Mouse (Mus musculus) hindbrain, embryonic 11.5 days (tissue): ENCODE results near the gene Trub2. TPM values are rescaled to one million over a fixed set of nuclear protein-coding genes. Genes with fewer than 3 reads are reported as not detected.
A peak's percentile ranks its signal among the peaks of the same experiment; 100 is the strongest.

Source experiments
- ATAC-seq: fragments of 200-750 bp; cut with Nextera tagmentation; 2 replicates; pipeline ENCODE4 v1.8.0; 2017; ENCODE audit warnings: mild to moderate bottlenecking, moderate TSS enrichment, moderate library complexity; ENCODE audit not compliant: low FRiP score
- DNase-seq: peaks from one replicate; pipeline ENCODE4 v3.0.0-alpha.2; 2015; ENCODE audit warnings: low spot score
- H3K27ac ChIP-seq: fragments of 300-500 bp; sonication (generic); 2 replicates; pipeline ENCODE4 v1.5.1; 2014; ENCODE audit warnings: mild to moderate bottlenecking, low read depth, low read length
- H3K27me3 ChIP-seq: fragments of 300-500 bp; sonication (generic); 2 replicates; pipeline ENCODE4 v1.6.1; 2014; ENCODE audit warnings: mild to moderate bottlenecking, low read length, moderate library complexity, mixed read lengths; ENCODE audit not compliant: control insufficient read depth, insufficient read depth
- H3K36me3 ChIP-seq: fragments of 300-500 bp; sonication (generic); 2 replicates; pipeline ENCODE4 v1.6.1; 2014; ENCODE audit warnings: mild to moderate bottlenecking, low read length, moderate library complexity, mixed read lengths; ENCODE audit not compliant: control insufficient read depth, insufficient read depth
- H3K4me1 ChIP-seq: fragments of 300-500 bp; sonication (generic); replicated peaks from 2 replicates; pipeline ENCODE4 v1.6.1; 2014; ENCODE audit warnings: low read length, mixed read lengths; ENCODE audit not compliant: control insufficient read depth, insufficient read depth
- H3K4me2 ChIP-seq: fragments of 300-500 bp; sonication (generic); replicated peaks from 2 replicates; pipeline ENCODE4 v1.6.1; 2014; ENCODE audit warnings: mild to moderate bottlenecking, low read depth, low read length
- H3K4me3 ChIP-seq: fragments of 300-500 bp; sonication (generic); 2 replicates; pipeline ENCODE4 v1.5.1; 2014; ENCODE audit warnings: low read depth, low read length
- H3K9ac ChIP-seq: fragments of 300-500 bp; sonication (generic); 2 replicates; pipeline ENCODE4 v1.6.1; 2014; ENCODE audit warnings: low read depth, low read length
- H3K9me3 ChIP-seq: fragments of 300-500 bp; sonication (generic); 2 replicates; pipeline ENCODE4 v1.6.1; 2016; ENCODE audit warnings: low read length; ENCODE audit not compliant: control insufficient read depth
- WGBS: fragments of 180-500 bp; shearing (Covaris S2); extraction: QIAGEN DNeasy Blood & Tissue Kit; methylation state at CpG from one replicate; pipeline ENCODE4 v1.1.7; 2014; 5-methylcytosine and 5-hydroxymethylcytosine counted together
- polyA plus RNA-seq: library from polyadenylated mRNA; unstranded; fragments of >200 nt; fragmentation: Nextera tagmentation; extraction: Ambion mirVana; gene quantifications from 2 replicates; pipeline ENCODE4 v1.2.1, GENCODE M21; 2014

Trub2 gene
- polyA plus RNA-seq, 1 experiment from 2014 or later, result 30.2 TPM

GRCm38 (mm10) chr2:29819363-29819762, 31.1 kb upstream of the Trub2 start:
- Histone ChIP-seq H3K4me1 (peaks cover 14% of the 10 kb centered on the region; the same call in 1 of the 2 replicates), H3K27ac (peak overlapping the region; percentile 98), H3K27me3 (no peaks in the 10 kb centered on the region), H3K9ac (peak overlapping the region; percentile 60), H3K9me3 (no peaks in the 10 kb centered on the region), H3K4me3 (no peak overlapping the region), H3K4me2 (0 out of 2 replicates have a peak overlapping the region, but pooled peaks have one; percentile 52), H3K36me3 (peaks cover 2% of the 10 kb centered on the region; the same call in 1 of the 2 replicates)
- WGBS, result 6% methylated on average over 2 of the region's 2 CpGs
- ATAC-seq (no peak), DNase-seq (peak; percentile 31)

- ATAC-seq, result peak; percentile 41; the same call in 1 of the 2 replicates
Observed at GRCm38 (mm10) chr2:29817426-29818232, 29.3 kb upstream of the Trub2 start.

DNA sequence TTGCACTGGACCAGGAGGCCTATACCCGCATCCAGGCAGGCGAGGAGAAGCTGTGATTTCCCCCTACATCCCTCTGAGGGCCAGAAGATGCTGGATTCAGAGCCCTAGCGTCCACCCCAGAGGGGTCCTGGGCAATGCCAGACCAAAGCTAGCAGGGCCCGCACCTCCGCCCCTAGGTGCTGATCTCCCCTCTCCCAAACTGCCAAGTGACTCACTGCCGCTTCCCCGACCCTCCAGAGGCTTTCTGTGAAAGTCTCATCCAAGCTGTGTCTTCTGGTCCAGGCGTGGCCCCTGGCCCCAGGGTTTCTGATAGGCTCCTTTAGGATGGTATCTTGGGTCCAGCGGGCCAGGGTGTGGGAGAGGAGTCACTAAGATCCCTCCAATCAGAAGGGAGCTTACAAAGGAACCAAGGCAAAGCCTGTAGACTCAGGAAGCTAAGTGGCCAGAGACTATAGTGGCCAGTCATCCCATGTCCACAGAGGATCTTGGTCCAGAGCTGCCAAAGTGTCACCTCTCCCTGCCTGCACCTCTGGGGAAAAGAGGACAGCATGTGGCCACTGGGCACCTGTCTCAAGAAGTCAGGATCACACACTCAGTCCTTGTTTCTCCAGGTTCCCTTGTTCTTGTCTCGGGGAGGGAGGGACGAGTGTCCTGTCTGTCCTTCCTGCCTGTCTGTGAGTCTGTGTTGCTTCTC, 27.5 kb upstream of the Trub2 start:
- no peak for ATAC-seq
- WGBS, result 86% methylated on average over 11 of the region's 11 CpGs

More at GRCm38 (mm10) chr2:29817426-29818232, 29.3 kb upstream of the Trub2 start:
- H3K36me3 ChIP-seq, result peaks cover 7% of the 10 kb centered on the region; the same call in 1 of the 2 replicates
- H3K9ac ChIP-seq, result no peak overlapping the region
- no peaks in the 10 kb centered on the region for H3K27me3 ChIP-seq
- no peaks in the 10 kb centered on the region for H3K9me3 ChIP-seq
- H3K4me1 ChIP-seq, result peaks cover 14% of the 10 kb centered on the region; the same call in 1 of the 2 replicates
- 33% methylated on average over 8 of the region's 8 CpGs for WGBS
- H3K27ac ChIP-seq, result no peak overlapping the region
- DNase-seq, result peak; percentile 94
- no peak overlapping the region for H3K4me3 ChIP-seq
- no peak overlapping the region for H3K4me2 ChIP-seq

GRCm38 (mm10) chr2:29803400-29803831, 15.1 kb upstream of the Trub2 start:
- Histone ChIP-seq H3K9me3 (no peaks in the 10 kb centered on the region), H3K27ac (peak overlapping the region; percentile 91; the same call in 1 of the 2 replicates), H3K4me1 (peaks cover 6% of the 10 kb centered on the region; the same call in 1 of the 2 replicates), H3K27me3 (no peaks in the 10 kb centered on the region), H3K4me2 (peak overlapping the region; percentile 79), H3K4me3 (peak overlapping the region; percentile 93), H3K9ac (peak overlapping the region; percentile 87), H3K36me3 (0 out of 2 replicates have a peak, but pooled peaks cover 4% of the 10 kb centered on the region)
- 23% methylated on average over 6 of the region's 6 CpGs for WGBS
- ATAC-seq (no peak), DNase-seq (peak; percentile 44)

More for the DNA sequence above, 27.5 kb upstream of the Trub2 start:
- H3K9me3 ChIP-seq, result no peaks in the 10 kb centered on the region
- H3K4me2 ChIP-seq, result no peak overlapping the region
- H3K27ac ChIP-seq, result no peak overlapping the region
- no peak overlapping the region for H3K9ac ChIP-seq
- no peaks in the 10 kb centered on the region for H3K27me3 ChIP-seq
- peaks cover 12% of the 10 kb centered on the region; the same call in 1 of the 2 replicates for H3K4me1 ChIP-seq
- peaks cover 7% of the 10 kb centered on the region; the same call in 1 of the 2 replicates for H3K36me3 ChIP-seq
- H3K4me3 ChIP-seq, result no peak overlapping the region
- DNase-seq, result no peak

GRCm38 (mm10) chr2:29802827-29803201, 14.5 kb upstream of the Trub2 start:
- Histone ChIP-seq H3K36me3 (0 out of 2 replicates have a peak, but pooled peaks cover 4% of the 10 kb centered on the region), H3K4me3 (peak overlapping the region; percentile 93), H3K27ac (peak overlapping the region; percentile 91), H3K4me1 (peaks cover 6% of the 10 kb centered on the region; the same call in 1 of the 2 replicates), H3K4me2 (peak overlapping the region; percentile 79), H3K27me3 (no peaks in the 10 kb centered on the region), H3K9ac (peak overlapping the region; percentile 87), H3K9me3 (no peaks in the 10 kb centered on the region)
- DNase-seq, result no peak
- ATAC-seq, result no peak
- WGBS, result under 1% methylated on average over 38 of the region's 39 CpGs

DNA sequence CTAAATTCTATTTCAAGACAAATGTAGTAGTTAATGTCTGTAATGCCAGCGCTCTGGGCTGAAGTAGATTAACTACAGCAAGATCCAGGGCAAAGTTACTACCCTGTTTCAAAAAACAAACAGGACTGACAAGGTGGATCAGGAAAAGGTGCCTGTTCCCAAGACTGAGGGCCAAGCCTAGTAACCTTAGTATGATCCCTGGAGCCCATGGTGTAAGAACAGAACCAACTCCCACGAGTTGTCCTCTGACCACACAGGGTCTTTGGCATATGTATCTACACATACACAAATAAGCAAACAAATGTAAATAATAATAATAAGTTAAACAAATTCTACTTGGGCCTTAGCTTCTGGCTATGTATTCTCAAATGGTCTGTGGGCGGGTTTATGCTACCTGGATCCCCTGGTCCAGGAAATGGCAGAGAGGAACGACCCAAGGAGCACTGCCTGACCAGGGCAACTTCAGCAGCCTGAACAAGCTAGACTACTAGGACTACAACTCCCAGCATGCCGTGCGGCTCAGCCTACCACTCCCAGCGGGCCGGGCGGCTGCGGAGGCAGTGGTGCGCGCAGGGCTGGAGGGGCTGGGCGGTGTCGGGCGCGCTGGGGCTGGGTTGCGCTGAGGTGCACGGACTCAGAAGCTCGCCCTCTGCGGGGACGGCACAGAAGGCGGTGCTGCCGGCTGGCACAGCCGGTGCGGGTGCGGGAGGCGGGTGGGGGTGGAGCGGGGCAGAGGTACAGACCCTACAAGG, 13.9 kb upstream of the Trub2 start, which contains the start of gene Slc27a4:
TSS of gene Slc27a4 (plus strand) at position 560 of the 752 bp plus-strand sequence.
- Histone ChIP-seq H3K27me3 (no peaks in the 10 kb centered on the region), H3K27ac (peak within 1 kb of the TSS; percentile 91), H3K4me1 (peaks cover 6% of the 10 kb centered on the region; the same call in 1 of the 2 replicates), H3K9ac (peak within 1 kb of the TSS; percentile 87), H3K9me3 (no peaks in the 10 kb centered on the region), H3K36me3 (0 out of 2 replicates have a peak, but pooled peaks cover 4% of the 10 kb centered on the region), H3K4me2 (peak within 1 kb of the TSS; percentile 79), H3K4me3 (peak within 1 kb of the TSS; percentile 93)
- peak; percentile 97 for ATAC-seq
- peak; percentile 97 for DNase-seq
- WGBS, result 6% methylated on average over 28 of the region's 28 CpGs

GRCm38 (mm10) chr2:29792772-29793487, 4.6 kb upstream of the Trub2 start:
- WGBS, result 98% methylated on average over 2 of the region's 2 CpGs
- Histone ChIP-seq H3K9me3 (no peaks in the 10 kb centered on the region), H3K4me3 (no peak overlapping the region), H3K4me2 (no peak overlapping the region), H3K27me3 (no peaks in the 10 kb centered on the region), H3K27ac (no peak overlapping the region), H3K4me1 (no peaks in the 10 kb centered on the region), H3K9ac (no peak overlapping the region), H3K36me3 (peaks cover 6% of the 10 kb centered on the region; the same call in 1 of the 2 replicates)
- DNase-seq, result no peak
- no peak for ATAC-seq
